Mouse (Mus musculus): ENCODE results near the gene Igfbp1. TPM values are rescaled to one million over a fixed set of nuclear protein-coding genes. Genes with fewer than 3 reads are reported as not detected.
A peak's percentile ranks its signal among the peaks of the same experiment; 100 is the strongest.
"Not testable (repeated sequence)": the region's sequence is repeated elsewhere in the genome, so short reads cannot be mapped to it uniquely, and the experiment has no call there.

Igfbp1 gene
- total RNA-seq, 2 experiments from 2014 or later = 0.46 TPM; not detected in 1

DNA sequence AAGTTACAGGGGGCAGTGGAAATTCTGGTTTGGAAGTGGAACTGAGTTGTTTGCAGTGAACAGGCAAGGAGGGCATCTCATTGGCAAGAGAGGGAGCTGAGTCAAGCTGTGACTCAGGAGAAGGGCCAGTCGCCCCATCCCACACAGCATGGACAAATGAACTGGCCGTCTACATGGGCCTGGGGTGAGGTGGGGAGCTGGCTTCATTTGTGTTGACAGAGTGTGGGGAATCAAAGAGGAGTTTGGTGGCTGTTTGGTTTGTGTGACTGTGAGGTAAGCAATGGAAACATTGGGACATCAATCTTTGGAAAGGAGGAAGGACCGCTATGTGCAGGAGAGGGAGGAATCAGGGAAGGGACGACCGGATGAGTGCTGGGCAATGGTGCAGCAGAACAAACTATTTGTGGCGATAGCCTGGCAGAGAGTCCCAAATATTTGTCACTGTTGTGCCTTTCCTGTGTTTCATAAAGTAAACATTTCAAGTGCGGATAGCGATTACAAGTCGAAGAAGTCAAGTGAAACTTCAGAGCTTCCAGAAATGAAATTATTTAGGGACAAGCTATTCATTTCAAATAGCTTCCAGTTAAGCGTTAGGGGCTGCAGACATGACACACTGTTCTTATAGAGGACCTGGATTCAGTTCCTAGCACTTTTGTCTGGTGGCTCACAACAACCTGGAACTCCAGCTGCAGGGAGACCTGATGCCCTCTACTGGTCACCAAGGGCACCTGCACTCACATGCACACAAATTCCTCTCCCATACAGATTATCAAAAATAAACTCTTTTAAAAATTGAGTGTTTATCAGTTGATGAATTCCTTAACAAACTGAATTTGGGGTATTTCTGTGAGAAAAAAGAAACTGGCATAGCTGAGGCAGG lies 2.9 kb upstream of the Igfbp1 start:
- DNase-seq = no peak

DNA sequence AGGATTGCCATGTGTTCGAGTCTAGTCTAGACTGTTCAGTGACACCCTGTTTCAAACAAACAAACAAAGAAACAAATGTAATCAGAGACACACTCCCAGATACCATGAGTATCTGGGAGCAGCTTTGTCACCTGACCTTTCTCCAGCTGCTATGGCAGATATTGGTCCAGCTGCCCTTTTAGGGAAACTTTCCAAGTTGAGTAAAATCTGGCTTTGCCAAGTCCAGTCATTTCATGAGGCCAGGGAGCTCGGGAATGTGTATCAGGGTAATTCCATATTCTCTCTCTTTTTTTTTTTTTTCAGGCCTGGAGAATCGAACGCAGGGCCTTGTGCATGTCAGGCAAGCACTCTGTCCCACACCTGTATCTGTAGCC lies 2.3 kb upstream of the Igfbp1 start:
- no peak for DNase-seq

DNA sequence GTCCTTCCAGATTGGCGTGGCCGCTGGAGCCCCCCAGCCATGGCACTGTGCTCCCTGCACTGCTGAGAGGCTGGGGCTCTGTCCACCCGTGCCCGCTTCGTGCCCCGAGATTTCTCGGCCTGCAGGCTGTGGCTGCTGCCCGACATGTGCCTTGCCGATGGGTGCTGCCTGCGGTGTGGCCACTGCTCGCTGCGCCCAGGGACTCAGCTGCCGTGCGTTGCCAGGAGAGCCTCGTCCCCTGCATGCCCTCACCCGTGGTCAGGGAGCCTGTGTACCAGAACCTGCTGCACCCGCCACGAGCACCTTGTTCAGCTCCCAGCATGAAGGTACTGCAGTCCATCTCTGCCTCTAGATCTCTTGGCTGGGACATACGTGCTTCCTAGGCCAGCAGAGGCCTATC lies 424 bp downstream of the Igfbp1 start:
- DNase-seq = no peak

DNA sequence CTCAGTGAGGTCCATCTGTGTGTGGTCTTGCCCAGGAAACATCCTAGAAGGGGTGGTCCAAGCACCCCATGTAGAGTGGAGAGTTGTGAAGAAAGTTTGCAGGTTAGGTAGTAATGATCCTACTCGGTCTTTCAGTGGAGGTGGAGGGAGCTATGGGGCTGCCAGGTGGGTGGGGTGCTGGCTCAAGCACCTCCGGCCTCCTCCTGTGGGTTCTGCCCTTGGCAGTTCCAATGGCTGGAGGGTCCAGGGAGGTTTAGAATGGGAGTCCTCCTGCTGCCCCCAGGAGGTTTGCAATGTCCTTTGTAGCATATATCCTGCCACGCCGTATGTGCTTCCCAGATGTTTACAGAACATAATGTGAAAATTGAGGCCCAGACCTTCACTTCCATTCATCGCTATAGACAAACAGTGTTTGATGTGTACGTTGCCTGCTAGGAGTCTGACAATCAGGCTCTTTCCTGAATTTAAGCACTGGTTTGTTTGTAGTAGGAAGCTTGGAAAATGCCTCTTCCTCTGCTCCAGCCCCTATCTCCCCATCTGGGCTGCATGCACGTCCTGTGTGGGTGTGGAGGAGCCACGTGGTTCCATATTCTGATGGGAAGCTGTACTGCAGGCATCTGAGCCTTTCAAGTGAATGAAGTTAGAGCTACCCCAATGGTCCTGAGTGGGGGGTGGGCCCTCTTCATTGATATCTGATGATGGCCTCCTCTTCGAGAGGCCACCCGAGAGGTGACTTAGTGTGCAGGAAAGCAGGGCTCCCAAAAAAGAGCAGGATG lies 1.1 kb downstream of the Igfbp1 start:
- DNase-seq = no peak

DNA sequence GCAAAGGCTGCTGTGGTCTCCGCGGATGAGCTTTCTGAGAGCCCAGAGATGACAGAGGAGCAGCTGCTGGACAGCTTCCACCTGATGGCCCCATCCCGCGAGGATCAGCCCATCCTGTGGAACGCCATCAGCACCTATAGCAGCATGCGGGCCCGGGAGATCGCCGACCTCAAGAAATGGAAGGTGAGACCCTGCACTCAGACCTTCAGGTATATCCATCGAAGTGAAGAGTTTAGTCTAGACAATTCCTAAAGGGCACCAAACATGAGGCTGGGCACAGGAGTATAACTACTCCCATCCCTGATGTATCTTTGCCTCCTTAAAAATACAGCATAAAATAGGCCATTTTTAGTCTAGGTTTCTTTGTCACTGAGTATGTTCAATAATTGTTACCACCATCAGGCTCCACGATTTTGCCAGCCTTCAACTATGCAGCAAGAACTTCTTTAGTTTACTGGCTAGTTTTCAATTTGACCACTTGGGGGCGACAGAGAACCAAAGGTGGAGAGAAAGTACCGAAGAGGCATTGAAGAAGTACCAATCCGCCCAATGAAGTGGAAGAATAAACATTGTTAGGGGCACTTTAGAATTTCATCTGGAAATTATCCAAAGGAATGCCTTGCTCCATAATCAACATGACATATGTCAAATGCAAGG lies 2.3 kb downstream of the Igfbp1 start:
- DNase-seq = peak; percentile 41 to 63

DNA sequence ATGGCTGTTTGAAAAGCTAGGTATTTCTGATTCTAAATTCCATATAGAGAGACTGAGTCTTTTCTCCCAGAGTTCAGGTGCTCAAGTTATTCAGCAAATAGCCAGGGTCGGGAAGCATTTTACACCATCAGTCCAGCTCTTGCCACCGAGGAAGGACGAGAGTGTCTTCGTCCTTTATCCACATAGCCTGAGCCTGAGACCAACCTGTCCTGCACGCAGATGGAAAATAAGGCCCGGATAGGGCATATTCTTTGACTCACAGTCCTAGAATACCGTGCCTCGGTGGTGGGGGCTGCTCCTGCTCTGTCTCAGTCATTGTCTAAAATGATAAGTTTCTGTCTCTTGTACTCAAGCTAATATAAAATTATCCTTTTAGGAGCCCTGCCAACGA lies 2.8 kb downstream of the Igfbp1 start:
- no peak for DNase-seq

DNA sequence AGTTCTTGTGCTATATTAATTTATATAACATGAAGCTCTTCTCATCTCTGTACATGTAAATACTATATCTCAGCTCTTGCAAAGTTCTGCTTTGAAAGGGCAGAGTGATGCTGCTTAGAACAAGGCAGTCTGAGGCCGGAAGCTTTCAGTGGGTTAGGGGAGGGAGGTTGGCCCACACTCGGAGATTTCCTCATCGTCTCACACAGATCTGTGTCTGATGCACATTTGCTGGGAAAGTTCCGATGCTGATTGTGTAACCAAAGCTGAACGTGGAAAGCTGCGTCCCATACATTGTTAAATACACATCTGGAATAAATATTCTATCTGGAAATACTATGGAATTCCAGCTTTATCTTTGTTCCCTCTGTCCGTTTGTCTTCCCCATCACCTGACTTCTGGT lies 4.6 kb downstream of the Igfbp1 start:
- DNase-seq = no peak

DNA sequence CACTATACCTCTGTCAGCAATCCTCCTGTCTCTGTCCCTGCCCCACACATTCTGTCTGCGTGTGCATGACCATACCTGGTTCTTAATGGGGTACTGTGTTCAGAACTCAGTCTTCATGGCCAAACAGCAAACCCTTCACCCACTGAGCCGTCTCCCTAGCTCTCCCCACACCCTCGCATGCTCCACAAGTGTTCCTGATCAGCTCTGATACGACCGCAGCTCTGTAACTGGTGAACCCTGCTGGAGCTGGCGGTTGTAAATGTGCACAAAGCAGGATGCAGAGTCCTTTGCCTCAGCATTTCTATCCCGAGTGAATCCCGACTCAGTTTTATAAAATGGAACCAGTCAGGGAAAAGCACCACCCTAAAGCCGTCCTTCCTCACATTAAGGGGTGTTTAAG lies 6.3 kb downstream of the Igfbp1 start:
- DNase-seq = no peak

DNA sequence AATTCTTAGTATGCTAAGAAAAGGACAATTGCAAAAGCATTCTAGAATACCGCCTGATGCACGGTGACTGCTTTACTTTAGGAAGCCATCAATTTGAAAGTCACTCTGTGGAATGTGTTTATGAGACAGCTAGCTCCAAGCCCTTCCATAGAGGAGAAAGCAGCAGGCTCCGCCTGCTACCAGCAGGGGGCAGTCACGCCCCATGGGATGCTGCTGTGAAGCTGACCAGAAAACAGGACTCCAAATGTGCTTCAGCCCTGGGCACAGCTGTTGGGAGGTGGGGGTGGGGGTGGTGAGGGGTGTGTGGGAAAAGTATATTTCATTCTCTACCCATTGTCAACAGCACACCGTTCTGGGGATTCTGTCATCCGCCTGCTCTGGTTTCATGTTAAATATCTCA lies 12.8 kb downstream of the Igfbp1 start:
- DNase-seq = peak; percentile 82 to 89

DNA sequence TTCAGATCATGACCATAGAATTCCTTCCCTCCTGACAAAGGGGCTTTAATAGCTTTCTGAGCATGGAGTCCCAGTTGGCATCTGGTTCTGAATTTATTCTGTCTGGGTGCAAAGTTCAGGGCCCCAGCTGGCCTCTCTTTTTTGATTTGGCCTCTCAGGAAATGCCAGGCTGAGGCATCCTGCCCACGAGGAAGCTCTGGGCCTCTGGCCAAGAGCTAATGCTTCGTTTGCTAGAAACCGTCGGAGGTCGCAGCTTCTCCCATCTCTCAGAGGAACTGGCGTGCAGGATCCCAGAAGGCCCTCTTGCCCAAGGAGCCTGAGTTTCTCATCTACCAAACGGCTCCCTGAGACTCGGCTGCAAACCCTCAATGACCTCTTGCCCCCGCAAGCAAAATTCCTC lies 13.6 kb downstream of the Igfbp1 start:
- DNase-seq = peak; percentile 14 to 45

DNA sequence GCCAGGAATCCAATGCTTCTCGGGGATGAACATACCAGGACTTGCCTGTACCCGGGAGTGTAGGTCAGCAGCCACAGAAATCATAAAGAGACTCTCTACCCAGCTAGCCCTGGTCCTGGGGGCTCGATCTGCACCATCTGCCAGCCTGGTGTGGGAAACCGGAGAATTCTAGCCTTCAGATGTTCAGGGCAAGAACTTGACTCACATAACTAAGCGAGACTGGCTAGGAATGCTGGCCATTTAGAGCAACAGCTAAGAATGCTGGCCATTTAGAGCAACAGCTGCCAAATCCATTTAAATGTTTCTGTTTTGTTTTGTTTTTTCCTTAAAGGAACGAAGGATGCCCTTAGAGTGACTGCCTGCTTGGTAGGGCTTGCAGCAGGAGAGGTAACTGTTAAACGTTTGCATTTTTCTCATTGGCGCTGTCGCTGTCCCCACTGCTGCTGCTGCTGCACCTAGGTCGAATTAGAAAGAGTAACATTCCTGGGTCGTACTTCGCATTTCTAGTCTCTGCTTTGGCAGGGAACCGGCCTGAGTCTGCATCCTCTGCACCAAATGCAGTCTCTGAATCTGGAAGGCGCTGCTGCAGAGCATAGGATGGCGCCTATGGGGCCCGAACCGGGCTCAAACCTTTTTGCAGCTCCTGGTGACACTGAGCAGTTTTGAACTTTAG lies 14.7 kb downstream of the Igfbp1 start:
- DNase-seq = no peak

DNA sequence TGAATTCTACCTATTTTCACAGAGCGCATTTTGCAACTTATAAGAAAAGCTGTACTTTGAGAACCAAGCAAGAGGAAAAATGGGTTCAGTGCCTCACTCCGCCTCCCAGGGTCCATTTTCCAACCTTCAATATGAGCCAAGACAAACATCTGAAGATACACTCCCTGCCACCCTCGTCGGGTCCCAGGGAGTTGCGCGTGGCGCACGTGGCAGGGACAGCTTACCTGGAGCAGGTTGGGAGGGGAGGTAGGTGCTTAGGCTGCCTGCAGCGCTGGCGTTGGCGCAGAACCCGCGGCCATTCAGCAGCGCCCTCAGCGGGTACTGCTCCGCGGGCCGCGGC lies 15.5 kb downstream of the Igfbp1 start:
- no peak for DNase-seq

DNA sequence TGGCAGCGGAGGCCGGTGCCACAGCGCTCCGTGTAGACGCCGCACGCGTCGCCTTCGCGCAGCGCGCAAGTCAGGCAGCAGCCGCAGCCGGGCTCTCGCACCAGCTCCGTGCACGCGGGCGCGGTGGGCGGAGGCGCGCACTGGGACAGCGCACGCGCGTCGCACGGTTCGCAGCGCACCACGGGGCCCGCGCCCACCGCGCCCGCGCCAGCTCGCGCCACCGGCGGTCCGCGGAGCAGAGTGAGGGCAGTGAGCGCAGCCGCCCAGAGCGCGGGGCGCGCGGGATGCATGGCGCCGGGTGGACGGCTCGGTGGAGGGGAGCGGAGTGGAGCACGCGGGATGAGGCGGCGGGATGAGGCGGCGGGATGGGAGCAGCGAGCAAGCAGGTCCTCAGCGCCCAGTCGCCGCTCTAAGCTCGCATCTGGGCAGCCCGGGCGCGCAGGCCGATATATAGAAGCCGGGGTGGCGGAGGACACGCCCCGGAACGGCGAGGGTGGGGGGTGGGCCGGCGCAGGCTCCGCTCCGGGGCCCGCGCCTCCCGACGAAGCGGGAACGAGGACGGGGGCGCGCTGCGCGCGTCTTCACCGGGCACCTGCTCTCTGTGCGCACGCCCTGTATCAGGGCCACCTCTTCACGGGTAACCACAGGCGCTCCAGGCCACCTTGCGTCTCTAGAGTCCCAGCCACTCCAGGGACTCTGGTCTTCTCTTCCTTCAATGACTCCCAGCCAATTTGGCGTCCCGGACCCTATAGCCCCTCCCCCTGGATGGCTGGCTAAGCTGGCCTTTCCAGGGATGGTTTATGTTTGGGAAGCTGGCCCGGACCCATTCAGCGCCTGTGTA lies 16.1 kb downstream of the Igfbp1 start, which contains the start of gene Igfbp3:
TSS of gene Igfbp3 (minus strand) at position 423 of the 841 bp plus-strand sequence.
- peak; percentile 52 to 68 for DNase-seq

DNA sequence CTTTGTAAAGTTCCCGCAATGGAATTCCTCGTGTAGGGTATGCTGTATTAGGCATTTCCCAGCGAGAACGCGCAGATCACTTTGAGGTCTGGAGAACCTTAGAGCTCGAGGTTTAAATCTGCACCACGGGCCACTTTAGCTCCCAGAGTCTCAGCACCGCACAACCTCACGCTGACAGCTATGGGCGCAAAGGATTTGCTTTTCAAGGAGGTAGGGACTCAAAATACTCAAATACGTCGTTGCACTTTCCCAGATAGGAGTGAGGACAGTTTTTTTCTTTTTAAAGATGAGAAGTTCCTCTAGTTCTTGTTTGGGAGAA lies 16.7 kb downstream of the Igfbp1 start:
- DNase-seq = no peak

DNA sequence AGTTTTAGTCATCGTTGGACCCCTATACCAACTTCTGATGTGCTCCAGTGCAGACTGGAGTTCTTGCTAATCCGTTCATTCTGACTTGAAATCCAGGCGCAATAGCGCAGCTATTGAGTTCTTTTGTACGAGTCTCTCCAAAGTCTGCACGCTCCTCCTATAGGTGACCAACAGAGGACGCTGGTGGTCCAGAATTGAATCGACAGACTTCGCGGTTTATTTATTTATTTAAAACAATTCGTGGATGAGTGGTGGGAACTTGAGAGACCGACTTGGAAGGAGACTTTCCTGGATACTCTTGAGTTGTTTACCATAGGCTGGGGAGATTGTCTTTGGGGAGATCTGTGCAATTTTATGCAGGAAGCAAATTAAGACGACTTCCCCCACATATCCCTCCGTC lies 17.2 kb downstream of the Igfbp1 start:
- peak; percentile 24 to 41 for DNase-seq

DNA sequence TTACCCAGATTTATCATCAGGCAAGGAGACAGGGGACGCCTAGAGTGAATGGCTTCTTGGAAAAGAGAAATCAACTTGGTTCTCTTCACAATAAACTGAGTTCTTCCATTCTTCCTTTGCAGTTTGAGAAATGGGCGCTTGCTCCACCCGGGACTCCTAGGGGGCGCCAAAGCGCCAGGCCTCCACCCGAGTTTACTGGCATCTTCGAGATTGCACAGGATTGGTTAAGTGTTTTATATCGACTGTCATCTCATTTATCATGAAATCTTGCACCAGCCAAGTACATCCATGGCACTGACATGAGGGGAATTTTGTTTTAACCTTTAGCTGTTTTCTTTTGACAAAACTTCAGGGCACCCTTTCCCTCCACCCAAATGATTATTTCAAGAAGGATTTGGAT lies 18.1 kb downstream of the Igfbp1 start:
- DNase-seq = peak; percentile 75 to 83

DNA sequence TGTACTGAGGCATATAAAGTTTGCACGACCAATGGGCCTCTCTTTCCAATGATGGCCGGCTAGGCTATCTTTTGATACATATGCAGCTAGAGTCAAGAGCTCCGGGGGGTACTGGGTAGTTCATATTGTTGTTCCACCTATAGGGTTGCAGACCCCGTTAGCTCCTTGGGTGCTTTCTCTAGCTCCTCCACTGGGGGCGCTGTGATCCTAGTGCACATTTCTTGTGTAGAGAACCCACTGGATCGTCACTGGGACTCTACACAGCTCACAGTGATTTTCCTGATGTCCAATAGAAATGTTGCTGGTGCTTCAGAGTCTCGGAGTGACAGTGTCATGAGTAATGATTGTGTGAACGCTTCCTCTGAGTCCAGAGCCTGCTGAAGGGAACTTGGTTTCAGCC lies 24.2 kb downstream of the Igfbp1 start:
- DNase-seq = not testable (repeated sequence)

DNA sequence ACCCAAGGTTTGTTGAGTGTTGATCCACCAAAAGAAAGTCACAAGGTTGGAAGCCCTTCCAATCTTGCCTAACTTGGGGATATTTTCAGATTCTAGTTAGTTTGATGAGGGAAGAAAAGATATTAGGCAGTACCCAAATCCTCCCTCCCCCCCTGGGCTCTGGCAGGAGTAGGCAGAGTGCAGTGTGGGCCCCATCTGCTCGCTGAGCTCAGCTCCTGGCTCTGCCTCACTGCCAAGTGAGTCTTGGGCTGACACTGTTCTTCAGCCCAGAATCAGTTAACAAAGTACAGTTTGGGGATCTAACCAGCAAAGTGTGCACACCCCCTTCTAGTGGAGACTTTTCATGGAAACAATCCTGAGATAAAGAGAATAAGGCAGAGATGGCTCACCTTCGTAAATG lies 28.6 kb downstream of the Igfbp1 start:
- no peak for DNase-seq

DNA sequence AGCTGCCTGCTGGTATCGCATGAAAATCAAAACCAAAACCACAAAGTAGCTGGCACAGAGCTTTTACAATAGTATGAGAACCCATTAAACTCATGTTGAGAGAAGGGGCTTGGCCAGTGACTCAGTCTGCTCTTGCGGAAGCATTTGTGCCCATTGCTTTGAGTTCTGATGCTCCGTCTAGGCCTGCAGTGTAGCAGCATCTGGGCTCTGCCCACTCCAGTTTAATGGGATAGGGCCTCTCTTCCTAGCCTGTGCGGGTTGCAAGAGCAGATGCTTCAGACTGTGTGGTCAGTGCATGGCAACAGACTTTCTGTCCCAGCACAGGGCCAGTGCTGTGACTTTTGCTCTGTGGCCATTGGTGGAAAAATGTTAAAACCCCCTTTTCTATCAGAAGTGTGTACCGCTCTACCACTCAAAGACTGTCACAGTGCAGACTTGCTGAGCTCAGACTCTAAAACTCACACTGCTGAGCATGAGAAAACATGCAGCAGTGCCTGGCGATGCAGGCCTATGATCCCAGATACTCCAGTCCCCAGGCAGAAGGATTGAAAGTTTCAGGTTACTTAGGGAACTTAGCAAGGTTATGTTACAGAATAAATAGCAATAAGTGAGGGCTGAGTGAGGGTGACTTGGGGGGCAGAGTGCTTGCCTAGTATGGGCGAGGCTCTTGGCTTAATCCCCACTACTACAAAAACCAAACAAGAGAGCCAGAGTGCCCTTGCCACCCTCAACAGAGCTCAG lies 29.4 kb downstream of the Igfbp1 start:
- no peak for DNase-seq

DNA sequence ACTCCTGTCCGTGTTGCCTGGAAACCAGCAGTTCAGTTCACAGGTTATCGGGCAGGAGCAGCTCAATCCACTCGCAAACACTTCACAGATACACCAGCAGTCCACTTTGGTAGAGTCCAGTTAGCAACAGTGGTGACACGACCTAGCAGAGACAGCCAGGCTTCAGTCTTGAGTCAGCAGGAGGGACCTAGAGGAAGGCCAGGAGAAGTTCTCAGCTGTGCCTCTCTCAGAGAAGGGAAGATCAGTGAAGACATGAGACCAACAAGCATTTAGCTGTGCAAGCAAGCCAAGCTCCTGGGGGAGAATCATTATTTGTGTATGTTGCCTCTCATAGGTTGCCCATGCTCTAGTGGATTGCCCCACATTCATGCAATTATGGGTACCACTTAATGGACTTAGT lies 30.5 kb downstream of the Igfbp1 start:
- no peak for DNase-seq

DNA sequence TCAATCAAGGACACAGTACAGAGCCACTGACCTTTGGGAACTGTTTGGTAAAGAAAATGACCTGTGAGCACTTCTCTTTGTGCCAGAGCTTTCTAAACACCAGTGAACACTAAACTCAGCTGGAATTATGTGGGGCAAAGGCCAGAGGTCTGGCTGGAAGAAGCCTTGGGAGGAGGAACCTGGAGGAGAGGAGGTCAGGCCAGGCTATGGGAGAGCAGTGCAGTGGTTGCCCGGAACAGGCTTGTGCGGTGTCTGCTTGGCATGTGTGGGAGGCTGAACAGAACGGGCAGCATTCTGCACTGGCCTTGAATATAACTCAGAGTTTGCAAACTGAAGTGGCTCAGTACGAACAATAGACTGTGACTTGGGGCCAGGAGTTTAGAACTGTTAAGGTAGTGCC lies 32.4 kb downstream of the Igfbp1 start:
- DNase-seq = no peak

All from adrenal gland, postnatal 36 days (tissue).